Mouse (Mus musculus) megakaryocyte-erythroid progenitor cell, adult 5-6 weeks (primary cell): ENCODE data around the gene Tbce. TPM values are rescaled to one million over a fixed set of nuclear protein-coding genes. Genes with fewer than 3 reads are reported as not detected.
A peak's percentile ranks its signal among the peaks of the same experiment; 100 is the strongest.

Experiments
- ATAC-seq: replicated peaks from 2 replicates; pipeline ENCODE4 v1.8.0; 2016; ENCODE audit warnings: mild to moderate bottlenecking, inconsistent platforms; ENCODE audit not compliant: severe bottlenecking, poor library complexity, low FRiP score, low TSS enrichment
- total RNA-seq, 2 experiments: library from RNA; stranded (forward) in 1 of 2; stranded (reverse) in 1 of 2; fragments of 200-1000, 215-1000 nt in 1 of 2; fragments of >200 nt in 1 of 2; fragmentation: Nextera tagmentation in 1 of 2; gene quantifications; 2 replicates each; pipeline ENCODE4 v1.2.3; 2014 to 2017

Tbce gene
- total RNA-seq, 2 experiments from 2014 or later = 58.8 to 112 TPM

DNA sequence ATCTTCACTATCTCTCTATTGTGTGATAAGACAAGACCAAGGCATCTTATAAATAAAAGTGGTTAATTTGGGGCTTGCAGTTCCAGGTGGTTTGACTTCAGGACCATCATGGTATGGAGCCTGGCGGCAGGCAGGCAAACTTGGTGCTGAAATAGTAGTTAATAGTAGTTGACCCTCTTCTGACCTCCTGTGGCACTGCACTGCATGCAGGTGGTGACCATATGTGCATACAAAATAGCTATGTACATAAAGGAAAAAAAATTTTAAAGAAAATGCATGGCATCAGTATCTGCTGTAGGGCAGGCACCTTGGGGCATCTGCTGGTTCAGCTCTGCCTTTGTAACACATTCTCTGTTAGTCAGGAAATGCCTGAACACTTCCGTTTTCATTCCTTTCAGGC lies 49.0 kb downstream of the Tbce start:
- ATAC-seq = no peak

DNA sequence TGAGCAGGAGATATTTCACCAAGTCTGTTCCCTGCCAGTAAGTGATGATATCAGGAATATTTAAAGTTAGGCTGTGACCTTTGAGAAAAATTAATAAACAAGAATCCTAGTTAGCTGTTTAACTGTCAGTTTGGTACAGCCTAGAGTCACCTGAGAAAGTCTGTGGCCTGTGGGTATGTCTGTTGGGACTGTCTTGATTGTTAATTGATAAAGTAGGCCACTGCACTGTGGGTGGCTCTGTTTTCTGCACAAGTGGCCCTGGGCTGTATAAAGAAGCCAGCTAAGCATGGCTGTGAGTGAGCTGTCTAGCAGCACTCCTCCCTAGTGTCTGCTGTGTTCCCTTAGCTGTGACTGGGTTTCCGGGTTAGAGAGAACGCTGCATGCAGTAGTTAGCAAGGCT lies 50.3 kb downstream of the Tbce start:
- ATAC-seq = peak; percentile 58

DNA sequence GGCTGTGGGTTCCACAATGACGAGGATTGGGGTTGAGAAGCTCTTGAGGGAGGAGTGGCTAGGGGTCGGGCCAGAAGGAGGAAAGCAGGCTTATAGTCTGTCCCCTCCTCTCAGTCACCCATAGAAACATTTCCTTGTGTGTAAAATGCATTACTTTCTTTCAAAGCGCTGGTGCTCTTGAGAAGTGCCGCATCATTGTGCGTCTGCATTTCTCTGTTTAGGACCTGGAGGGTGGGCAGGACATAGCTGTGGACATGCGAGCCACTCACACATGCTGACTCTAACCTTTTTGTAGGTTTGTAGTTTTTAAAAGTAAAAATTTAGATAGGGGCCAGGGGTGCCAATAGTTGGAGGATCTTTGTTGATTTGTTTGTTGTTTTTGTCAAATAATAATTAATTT lies 55.9 kb downstream of the Tbce start:
- ATAC-seq = no peak

DNA sequence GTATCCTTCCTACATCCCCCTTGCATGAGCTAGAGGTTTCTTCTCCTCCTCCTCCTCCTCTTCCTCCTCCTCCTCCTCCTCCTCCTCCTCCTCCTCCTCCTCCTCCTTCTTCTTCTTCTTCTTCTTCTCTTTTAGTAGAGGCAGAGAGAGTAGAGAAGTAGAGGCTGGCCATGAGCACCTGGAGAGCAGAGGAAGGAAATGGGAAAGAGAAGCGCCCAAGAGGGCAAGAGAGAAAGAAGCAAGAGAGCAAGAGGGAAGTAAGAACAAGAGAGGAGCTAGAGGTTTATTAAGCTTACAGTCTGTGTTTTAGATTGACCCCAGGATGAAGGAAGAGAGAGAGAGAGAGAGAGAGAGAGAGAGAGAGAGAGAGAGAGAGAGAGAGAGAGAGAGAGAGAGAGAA lies 57.6 kb downstream of the Tbce start:
- peak; percentile 86 for ATAC-seq

DNA sequence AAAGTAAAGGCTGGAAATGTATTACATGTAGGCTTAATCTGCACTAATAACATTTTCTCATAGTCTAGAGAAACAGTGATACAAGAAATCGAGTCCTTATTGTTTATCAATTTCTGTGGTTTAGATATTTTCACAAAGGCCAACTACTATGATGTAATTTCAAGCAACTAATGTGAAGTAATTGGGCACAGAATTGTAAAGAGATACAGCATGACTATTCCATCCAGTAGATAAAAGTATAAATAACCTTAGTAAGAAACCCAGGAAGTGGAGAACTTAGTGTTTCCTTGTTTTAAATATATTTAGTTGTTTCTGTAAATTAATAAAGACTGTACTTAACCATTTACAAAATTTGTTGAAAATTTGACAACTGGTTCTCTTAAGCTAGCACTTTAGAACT lies 69.6 kb downstream of the Tbce start:
- no peak for ATAC-seq

DNA sequence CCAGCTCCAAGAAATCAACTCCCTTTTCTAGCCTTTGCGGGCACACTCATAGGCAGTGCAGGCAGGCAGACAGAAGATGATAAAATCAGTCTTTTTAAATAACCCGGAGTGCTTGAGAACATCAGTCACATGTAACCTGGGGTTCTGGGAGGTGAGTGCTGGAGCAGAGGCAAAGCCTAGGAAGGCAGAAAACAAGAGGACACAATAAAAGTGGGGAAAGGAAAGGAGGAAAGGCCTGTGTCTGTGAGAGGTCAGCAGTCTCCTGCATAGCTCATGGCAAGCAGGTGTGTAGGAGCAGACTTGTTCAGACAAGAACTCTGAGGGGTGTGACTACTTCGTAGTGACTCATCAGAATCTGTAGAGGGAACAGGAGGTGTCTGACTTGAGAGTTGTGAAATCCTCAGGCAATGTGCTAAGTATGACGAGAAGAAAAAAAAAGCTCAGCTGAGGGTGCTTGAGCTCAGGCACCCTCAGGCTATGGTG lies 70.8 kb downstream of the Tbce start:
- ATAC-seq = peak; percentile 87

DNA sequence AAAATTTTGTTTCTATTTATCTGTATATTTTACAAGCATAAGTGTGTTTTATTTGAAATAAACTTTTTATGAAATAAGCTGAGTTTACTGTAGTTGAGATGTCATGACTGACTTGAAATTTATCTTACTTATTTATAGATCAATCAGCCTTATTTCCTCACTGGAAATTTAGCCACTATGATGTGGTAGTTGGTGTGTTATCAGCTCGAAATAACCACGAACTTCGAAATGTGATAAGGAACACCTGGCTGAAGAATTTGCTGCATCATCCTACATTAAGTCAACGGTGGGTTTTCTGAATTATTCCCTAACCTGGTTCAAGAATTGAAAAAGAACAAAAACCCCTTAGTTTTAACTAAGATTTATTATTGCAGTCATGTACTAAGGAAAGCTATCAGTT lies 73.3 kb downstream of the Tbce start:
- ATAC-seq = peak; percentile 19; the same call in 1 of the 2 replicates

DNA sequence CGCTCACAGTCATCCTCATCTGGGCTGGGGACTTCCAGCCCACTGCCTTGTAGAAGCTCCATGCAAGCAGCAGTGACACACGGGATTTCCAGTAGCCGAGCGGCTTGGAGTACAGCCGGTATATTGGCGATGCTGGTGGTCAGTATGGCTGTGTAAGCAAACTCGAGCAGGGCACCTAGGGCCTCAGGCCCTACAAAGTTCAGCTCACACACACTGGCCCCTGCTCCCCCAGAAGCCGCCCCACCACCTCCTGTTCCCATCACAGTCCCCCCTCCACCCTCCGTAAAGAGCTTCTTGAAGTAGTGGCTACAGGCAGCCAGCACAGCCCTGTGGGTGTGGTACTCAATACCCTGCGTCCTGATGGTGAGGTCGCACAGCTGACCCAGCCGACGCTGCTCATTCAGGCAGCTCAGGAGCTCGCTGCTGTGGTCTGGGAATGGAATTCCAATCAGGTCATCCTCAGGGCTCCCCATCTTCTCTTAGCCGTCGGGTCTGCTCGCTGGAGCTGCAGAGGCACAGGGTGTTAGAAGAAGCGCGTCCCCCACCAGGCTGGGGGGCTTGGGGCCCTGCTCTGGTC lies 74.0 kb downstream of the Tbce start:
- no peak for ATAC-seq

DNA sequence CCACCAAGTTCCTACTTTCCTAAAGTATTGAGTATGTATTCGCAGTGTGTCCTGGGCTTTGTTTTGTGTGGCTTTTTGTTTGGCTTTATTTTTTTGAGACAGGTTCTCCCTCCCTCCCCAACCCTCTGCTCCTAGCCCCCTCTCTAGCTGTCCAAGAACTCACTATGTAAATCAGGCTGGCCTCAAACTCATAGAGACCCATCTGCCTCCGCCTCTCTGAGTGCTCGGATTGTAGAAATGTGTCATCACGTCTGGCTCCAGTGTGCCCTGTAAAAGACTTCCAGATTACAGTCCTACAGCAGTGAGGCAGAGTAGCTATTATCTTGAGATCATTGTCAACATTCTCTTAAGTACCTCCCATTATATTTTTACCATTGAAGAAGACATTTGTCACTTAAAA lies 78.4 kb downstream of the Tbce start:
- ATAC-seq = no peak

DNA sequence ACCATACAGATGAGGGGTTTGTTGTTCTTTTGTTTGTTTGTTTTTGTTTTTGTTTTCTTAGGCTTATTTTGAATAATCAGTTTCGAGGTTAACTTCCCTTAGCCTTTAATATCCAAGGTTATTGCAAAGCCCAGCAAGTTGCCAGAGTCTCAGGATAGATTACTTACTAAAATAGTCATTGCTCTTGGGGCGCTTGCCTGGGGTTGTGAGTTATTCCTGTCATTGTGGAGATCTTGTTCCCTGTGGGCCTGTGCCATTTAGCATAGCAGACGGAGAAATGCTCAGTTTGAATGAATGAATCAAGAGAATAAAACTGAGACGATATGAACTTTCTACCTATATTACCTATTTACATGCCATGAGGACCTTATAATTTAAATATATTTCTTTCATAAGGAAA lies 79.2 kb downstream of the Tbce start:
- no peak for ATAC-seq

DNA sequence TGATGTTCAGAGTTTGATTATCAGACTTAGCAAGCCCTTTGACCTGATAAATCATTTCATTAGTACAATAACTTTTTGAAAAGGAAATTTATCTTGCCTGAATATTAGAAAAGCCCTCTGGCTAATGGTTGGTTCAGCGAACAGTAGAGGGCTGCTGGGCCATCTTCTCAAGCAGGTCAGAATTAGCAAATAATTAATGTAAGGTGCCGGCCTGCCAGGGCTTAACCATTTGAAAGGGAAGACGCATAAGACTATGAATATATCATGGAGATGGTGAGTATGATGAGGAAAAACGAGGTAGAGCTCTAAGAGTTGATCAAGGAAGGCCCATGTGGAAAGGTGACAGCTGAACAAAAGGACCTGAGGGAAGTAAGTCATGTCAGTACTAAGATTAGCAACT lies 82.8 kb downstream of the Tbce start:
- ATAC-seq = no peak

DNA sequence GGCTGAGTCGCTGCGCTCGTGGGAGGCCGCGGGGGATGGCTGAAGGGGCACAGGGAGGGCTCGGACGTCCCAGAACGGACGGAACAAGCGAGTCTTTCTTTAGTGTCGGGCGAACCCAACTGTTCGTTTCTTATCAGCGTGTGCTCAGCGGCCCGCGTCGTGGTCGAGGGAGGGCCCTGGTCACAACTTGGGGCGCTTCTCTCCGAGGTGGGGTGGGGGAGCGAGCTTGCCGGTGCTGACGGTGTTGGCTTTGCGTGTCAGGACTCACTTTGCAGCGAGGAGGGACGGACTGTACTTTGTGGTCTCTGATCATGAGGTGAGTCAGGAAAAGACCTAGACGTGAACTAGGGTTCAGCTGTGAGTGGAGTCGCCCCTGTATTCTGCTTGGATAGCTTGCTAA lies 84.5 kb downstream of the Tbce start:
- peak; percentile 58 for ATAC-seq

DNA sequence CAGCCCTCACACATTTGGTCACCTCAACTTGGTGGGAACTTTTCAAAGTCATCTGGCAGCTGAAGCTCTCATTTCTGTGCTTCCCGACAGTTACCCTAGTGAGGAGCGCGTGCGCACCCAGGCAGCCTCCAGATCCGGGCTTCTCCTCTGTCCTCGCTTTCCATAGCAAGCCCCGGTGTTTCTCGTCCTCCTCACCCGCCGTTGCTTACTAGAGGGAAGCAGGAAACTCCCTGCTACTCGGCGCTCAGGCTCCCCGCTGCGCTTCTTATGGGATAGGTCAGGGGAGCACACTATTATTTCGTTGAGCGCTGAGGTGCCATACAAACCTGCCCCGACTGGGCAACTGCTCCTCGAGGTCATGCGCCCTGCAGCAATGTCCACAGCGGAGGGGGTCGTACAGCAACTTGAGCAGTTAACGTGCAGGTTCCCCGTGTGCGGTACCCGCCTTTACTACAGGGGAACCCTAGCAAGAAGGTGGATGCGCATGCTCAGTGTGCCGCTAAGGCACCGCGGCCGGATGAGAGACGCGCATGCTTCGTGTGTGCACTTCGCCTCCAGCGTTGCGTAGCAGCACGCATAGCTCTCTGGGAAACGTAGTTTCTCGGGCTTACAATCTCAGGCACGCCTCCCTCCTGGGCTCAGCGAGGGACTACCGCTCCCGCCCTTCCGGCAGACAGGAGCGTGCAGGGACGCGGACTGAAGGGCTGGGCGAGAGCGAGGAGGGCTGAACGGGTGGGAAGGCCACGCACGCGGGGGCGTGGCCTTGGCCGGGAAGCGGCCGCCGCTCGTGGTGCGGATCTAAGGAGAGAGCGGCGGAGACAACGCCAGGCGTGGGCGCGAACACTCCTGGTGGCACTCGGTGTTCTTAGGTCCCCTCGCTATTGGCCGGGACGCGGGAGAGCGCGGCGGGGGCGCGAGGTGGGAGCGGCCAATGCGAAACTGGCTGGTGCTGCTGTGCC lies 85.3 kb downstream of the Tbce start, which contains the start of gene B3galnt2:
TSS of gene B3galnt2 (plus strand) at position 596 of the 959 bp plus-strand sequence.
- ATAC-seq = peak; percentile 93

Other genes with a start within 250 kb of the Tbce start
- gene B3galnt2, start 85.2 kb downstream of the Tbce start, total RNA-seq (2014; fragmentation: Nextera tagmentation) = 82.9 and 102 TPM in 2 replicates
- 81.3 and 86.6 TPM in 2 replicates for gene B3galnt2, start 85.2 kb downstream of the Tbce start, total RNA-seq (2017)
- 31.2 and 33.7 TPM in 2 replicates for gene Arid4b, start 23.6 kb upstream of the Tbce start, total RNA-seq (2014; fragmentation: Nextera tagmentation)
- gene Arid4b, start 23.6 kb upstream of the Tbce start, total RNA-seq (2017) = 43.3 and 56.4 TPM in 2 replicates
- gene Ggps1, start 23.9 kb upstream of the Tbce start, total RNA-seq (2014; fragmentation: Nextera tagmentation) = 21.7 and 23.3 TPM in 2 replicates
- gene Ggps1, start 23.9 kb upstream of the Tbce start, total RNA-seq (2017) = 12.6 and 17.0 TPM in 2 replicates